Mouse (Mus musculus) embryo, embryonic 9.5 days (tissue): ENCODE results near the gene Sytl5.
A peak's percentile ranks its signal among the peaks of the same experiment; 100 is the strongest.

ENCODE experiments used
- DNase-seq: peaks from one replicate; pipeline ENCODE4 v3.0.0-alpha.2; 2017; ENCODE audit errors: extremely low spot score

Gene Sytl5

DNA sequence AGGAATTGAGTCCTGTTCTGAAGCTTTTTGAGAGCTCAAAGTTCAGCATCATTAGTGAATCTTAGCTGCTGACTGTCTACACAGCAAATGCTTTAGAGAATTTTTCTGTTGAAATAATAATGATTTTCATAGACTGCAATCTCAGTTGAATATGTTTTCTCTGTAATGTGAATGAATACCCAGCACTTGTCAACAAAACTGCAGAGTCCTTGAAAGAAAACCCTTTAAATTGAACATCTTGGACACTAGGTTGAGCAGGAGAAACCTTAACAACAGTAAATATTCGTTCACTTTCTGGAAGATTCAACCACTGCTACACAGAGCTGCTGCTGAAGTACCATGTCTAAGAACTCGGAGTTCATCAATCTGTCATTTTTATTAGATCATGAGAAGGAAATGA lies at the start of gene Sytl5:
Sytl5 (plus strand) TSS at position 301 of the 400 bp plus-strand sequence.
- DNase-seq, result no peak

- no peak for DNase-seq
Measured at GRCm38 (mm10) chrX:9846628-9847027, 38.8 kb upstream of the Sytl5 start, which contains the start of gene Hypm. Gene Hypm (plus strand): TSS chrX:9846928.

- DNase-seq, result no peak
Measured at GRCm38 (mm10) chrX:9849403-9849802, 36.0 kb upstream of the Sytl5 start, which contains the start of gene H2al3. Gene H2al3 (plus strand): TSS chrX:9849703.

DNA sequence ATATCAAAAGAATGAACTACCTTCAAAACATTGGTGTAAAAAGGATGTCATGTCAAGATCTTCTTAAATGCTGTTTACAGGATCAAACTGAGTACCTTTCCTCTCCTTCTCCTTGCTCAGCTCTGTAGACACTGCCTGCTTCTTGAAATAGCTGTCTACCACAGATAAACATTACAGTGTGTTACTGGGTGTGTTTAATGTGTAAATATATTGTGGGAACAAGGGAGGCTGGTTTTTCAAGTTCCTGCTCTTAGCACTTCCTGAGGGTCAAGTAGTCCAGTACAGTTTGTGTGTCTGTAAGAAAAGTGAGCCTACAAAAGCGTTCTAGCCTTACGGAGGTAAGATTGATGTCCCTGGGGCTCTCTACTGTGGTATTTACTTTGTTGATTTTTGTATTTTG lies 23.6 kb upstream of the Sytl5 start:
- no peak for DNase-seq

DNA sequence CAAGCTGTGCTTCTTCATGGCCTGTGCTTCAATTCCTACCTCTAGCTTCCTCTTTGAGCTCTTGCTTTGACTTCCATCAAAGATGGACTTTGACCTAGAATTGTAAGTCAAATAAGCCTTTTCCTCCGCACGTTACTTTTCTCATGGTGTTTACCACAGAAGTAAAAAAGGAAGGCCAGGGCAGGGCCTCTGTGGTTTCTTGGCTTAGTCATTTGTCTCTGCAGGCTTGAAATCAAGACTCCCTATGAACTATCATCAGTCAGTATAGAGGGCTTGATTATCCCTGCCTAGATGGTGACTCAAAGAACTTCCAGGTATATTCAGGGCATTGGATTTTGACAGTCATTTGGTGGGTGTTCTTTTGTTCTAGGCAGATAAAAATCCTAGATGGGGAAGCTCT lies 9.9 kb upstream of the Sytl5 start:
- DNase-seq, result no peak

DNA sequence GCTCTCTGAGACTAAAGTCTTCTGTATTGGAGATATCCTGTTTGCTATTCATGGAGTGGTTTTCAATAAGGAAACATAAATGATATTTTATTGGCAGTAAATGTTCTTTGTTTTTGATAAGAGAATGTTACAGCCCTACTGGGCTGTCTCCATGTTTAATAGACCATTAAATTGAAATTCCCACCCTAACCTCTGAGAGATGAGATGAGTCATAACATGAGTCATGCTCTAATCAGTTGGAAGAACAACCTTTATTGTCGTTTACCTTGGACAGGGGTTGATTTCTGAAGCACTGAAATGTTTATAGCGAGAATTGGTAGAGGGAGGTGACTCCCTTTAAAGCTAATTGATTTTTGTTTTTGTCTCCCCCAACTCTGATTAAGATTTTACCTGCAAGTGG lies 24.1 kb downstream of the Sytl5 start:
- no peak for DNase-seq

- DNase-seq, result no peak
Measured at GRCm38 (mm10) chrX:9933839-9934238, 48.4 kb downstream of the Sytl5 start.

GRCm38 (mm10) chrX:9984094-9984669 lies 98.8 kb downstream of the Sytl5 start:
- DNase-seq, result no peak

DNA sequence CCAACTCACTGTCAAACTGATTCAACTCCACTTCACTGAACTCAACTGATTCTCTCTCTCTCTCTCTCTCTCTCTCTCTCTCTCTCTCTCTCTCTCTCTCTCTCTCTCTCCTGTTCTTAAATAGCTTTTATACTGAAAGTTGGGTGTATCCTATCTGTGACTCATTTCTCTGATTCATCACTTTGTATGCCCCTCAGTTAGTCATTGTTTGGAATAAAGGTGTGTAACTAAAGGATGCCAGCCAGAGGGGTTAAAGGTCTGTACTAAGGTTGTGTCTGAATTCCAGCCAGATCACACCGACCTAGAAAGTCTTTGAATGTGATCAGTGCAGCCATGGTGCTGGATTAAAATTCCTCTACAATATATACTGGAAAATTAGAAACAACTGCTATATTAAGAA lies 115.3 kb downstream of the Sytl5 start:
- no peak for DNase-seq

GRCm38 (mm10) chrX:10005946-10006345 lies 120.5 kb downstream of the Sytl5 start:
- DNase-seq, result no peak

DNA sequence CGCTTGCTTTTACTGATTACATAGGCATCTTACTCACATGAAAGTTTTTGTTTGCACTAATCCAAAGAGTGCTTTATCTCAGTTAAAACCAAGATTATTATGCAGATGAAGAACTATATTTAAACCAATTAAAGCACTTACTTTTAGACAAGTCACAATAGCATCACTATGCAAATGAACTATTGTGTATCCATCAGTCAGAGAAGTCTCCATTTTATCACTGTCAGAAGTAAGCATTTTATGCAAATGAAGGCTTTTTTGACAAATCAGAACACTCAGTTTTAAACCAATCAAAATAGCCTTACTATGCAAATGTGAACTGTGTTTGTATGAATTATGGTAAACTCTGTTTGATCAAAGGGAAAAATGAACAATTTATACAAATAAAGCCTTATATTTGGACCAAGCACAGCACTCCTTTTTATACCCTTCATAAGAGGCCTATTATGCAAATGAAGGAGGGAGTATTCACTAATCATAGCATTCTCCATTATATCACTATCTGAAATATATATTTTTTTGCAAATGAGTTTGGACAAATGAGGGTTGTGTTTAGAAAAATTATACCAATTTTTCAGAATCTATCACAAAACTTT lies 122.4 kb downstream of the Sytl5 start:
- DNase-seq, result no peak

GRCm38 (mm10) chrX:10010202-10010601 lies 124.8 kb downstream of the Sytl5 start:
- DNase-seq, result no peak

GRCm38 (mm10) chrX:10034666-10035065 lies 149.2 kb downstream of the Sytl5 start:
- peak; percentile 1 for DNase-seq
